Mouse (Mus musculus): ENCODE measurements at regions not wholly inside any gene's neighbourhood (a gene's known extent, or its start where the extent isn't known, plus 50 kb on each side); places are given as distances from the start of the nearest gene placed in this dataset.

DNA sequence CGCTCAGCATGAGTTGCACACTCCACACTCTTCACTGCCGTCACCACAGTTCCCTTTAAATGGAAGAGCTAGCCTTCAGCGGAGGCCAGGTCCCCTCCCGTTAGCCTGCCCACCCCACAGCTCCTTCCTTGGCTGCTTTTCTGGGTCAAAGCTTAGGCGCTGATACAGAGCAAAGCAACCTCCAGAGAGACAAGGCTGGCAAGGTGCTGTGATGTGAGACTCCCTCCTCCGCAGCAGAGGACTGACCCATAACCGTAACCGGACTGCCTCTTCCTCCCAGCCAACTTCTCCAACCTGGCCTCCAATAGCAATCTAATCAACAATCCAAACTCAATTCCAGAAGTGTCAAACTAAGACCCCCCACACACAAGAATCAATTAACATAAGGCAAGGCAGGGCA is 140.4 kb downstream of the Katnal1 start:
- TF ChIP-seq CTCF (IDR thresholded peaks at IDR 0.05; ENCODE audit: low read depth) (no peak), EP300 (IDR thresholded peaks at IDR 0.05; ENCODE audit: low read depth) (no peak)

Measured in liver, embryonic 14.5 days (tissue).